Mouse (Mus musculus): Measurements from ENCODE around the gene Nvl. TPM values are rescaled to one million over a fixed set of nuclear protein-coding genes. Genes with fewer than 3 reads are reported as not detected.

Gene Nvl
- polyA plus RNA-seq (2012; rRNA removed), result 5.4 and 5.9 TPM in 2 replicates

GRCm38 (mm10) chr1:181143950-181144836 lies at the start of gene Nvl, which contains the start of gene Cnih4:
TSS of gene Nvl (minus strand) at chr1:181144204.
TSS of gene Cnih4 (plus strand) at chr1:181144693.

GRCm38 (mm10) chr1:181050937-181051336 lies 93.1 kb downstream of the Nvl start, which contains the start of gene 9130409I23Rik:
TSS of gene 9130409I23Rik (plus strand) at chr1:181051237.

Other genes with a start within 250 kb of the Nvl start
- gene Pycr2, start 239.9 kb downstream of the Nvl start, polyA plus RNA-seq (2012; rRNA removed), result 47.6 and 53.9 TPM in 2 replicates
- 24.5 and 35.0 TPM in 2 replicates for gene Lefty1, start 209.2 kb downstream of the Nvl start, polyA plus RNA-seq (2012; rRNA removed)
- 143 and 149 TPM in 2 replicates for gene Tmem63a, start 201.9 kb downstream of the Nvl start, polyA plus RNA-seq (2012; rRNA removed)
- 22.7 TPM in 2 replicates for gene Ephx1, start 123.3 kb downstream of the Nvl start, polyA plus RNA-seq (2012; rRNA removed)
- not detected in 2 replicates for gene 9130409I23Rik, start 93.0 kb downstream of the Nvl start, polyA plus RNA-seq (2012; rRNA removed)
- gene Cnih4, start 489 bp upstream of the Nvl start, polyA plus RNA-seq (2012; rRNA removed), result 11.2 and 13.1 TPM in 2 replicates
- gene Wdr26, start 67.8 kb upstream of the Nvl start, polyA plus RNA-seq (2012; rRNA removed), result 31.5 and 32.3 TPM in 2 replicates
- 0.08 TPM in 1 of 2 replicates, not detected in the other for gene Cnih3, start 208.4 kb upstream of the Nvl start, polyA plus RNA-seq (2012; rRNA removed)

Data from colon, adult 2 months (tissue).